8 mouse cellular contexts compared by ENCODE assay signal in the genomic region with DNA sequence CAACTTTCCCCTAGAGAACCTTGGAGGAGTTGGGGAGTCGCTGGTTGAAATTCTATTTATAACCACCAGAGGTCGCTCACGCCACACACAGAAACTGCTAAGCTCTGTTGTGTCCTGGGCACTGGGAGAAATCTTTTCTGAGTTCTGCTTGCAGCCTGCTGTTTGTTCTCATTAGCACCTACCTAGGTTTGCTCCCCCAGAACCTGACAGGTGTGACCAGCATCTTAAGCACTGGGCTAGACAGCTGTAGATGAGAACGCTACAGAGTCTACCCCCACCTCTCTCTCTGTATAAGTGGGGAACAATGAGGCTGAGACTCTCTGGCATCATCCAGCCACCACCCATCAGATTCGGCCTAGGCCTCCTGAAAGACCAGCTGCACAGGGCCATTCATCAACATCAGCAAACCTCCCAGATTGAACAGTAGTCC. TPM values are rescaled to one million over a fixed set of nuclear protein-coding genes. Genes with fewer than 3 reads are reported as not detected.
A peak's percentile ranks its signal among the peaks of the same experiment; 100 is the strongest.
DNase-seq lines count a peak whose midpoint lies in the region; ATAC-seq and TF ChIP-seq lines count a peak whose summit lies in the region.

No protein-coding gene starts in this region.

- H3K4me3 ChIP-seq in layer of hippocampus, adult 2 months = no peak overlapping the region
- no peak overlapping the region for H3K4me3 ChIP-seq in embryonic facial prominence, embryonic 11.5 days (ENCODE audit: low read depth, low read length)
- no peak overlapping the region for H3K4me3 ChIP-seq in hindbrain, embryonic 16.5 days (ENCODE audit: low read length)
- no peak overlapping the region for H3K4me3 ChIP-seq in limb, embryonic 15.5 days
- no peak overlapping the region for H3K4me3 ChIP-seq in neural tube, embryonic 14.5 days (ENCODE audit: low read depth, low read length)

- H3K9ac ChIP-seq in embryonic facial prominence, embryonic 11.5 days (replicated peaks; ENCODE audit: low read length) = no peak overlapping the region
- no peak overlapping the region for H3K9ac ChIP-seq in hindbrain, embryonic 16.5 days (ENCODE audit: low read depth, low read length)
- H3K9ac ChIP-seq in limb, embryonic 15.5 days = no peak overlapping the region
- H3K9ac ChIP-seq in neural tube, embryonic 14.5 days (replicated peaks; ENCODE audit: low read depth, low read length) = no peak overlapping the region

- WGBS in embryonic facial prominence, embryonic 11.5 days = 24% methylated on average over 5 of the region's 5 CpGs
- 1% methylated on average over 5 of the region's 5 CpGs for WGBS in hindbrain, embryonic 16.5 days
- WGBS in limb, embryonic 15.5 days = 10% methylated on average over 5 of the region's 5 CpGs
- WGBS in neural tube, embryonic 14.5 days = 3% methylated on average over 5 of the region's 5 CpGs

- peak in 1 of 2 experiments; percentile 49 for DNase-seq in layer of hippocampus, adult 2 months (ENCODE audit: low spot score in 2 of 2)
- no peak for DNase-seq in layer of hippocampus, adult 9-10 months (ENCODE audit: low spot score)
- no peak for DNase-seq in Patski (ENCODE audit: low read depth, low spot score)
- peak; percentile 69 for DNase-seq in embryonic facial prominence, embryonic 11.5 days (ENCODE audit: low spot score)
- DNase-seq in adrenal gland, adult 18-20 months (ENCODE audit: low spot score in 2 of 2) = no peak

- H3K4me1 ChIP-seq in embryonic facial prominence, embryonic 11.5 days (ENCODE audit: control insufficient read depth, insufficient read depth, low read length) = no peaks in the 10 kb centered on the region
- H3K4me1 ChIP-seq in hindbrain, embryonic 16.5 days (ENCODE audit: control insufficient read depth, insufficient read depth, low read depth, low read length) = peaks cover 2% of the 10 kb centered on the region; the same call in 1 of the 2 replicates
- H3K4me1 ChIP-seq in limb, embryonic 15.5 days = no peaks in the 10 kb centered on the region
- H3K4me1 ChIP-seq in neural tube, embryonic 14.5 days (ENCODE audit: control insufficient read depth, insufficient read depth, low read length) = no peaks in the 10 kb centered on the region

- CTCF ChIA-PET in Patski (lab: Charles Lee) = interaction anchor here (0.7 to 3.5 kb wide), 15 partner anchors 11 to 1471 kb away, joined by 3 to 26 read pairs (median 3); no protein-coding TSS in a partner anchor

- H3K27me3 ChIP-seq in Patski = peaks cover 11% of the 10 kb centered on the region
- no peaks in the 10 kb centered on the region for H3K27me3 ChIP-seq in embryonic facial prominence, embryonic 11.5 days (ENCODE audit: control insufficient read depth, insufficient read depth, low read length)
- no peaks in the 10 kb centered on the region for H3K27me3 ChIP-seq in hindbrain, embryonic 16.5 days (replicated peaks; ENCODE audit: control insufficient read depth, insufficient read depth, low read length)
- no peaks in the 10 kb centered on the region for H3K27me3 ChIP-seq in limb, embryonic 15.5 days
- no peaks in the 10 kb centered on the region for H3K27me3 ChIP-seq in neural tube, embryonic 14.5 days (ENCODE audit: control insufficient read depth, insufficient read depth, low read length)

- no peak overlapping the region for H3K4me2 ChIP-seq in embryonic facial prominence, embryonic 11.5 days (ENCODE audit: low read depth, low read length)
- no peak overlapping the region for H3K4me2 ChIP-seq in hindbrain, embryonic 16.5 days (ENCODE audit: low read length)
- no peak overlapping the region for H3K4me2 ChIP-seq in limb, embryonic 15.5 days
- H3K4me2 ChIP-seq in neural tube, embryonic 14.5 days (ENCODE audit: low read depth, low read length) = no peak overlapping the region

- H3K27ac ChIP-seq in layer of hippocampus, adult 2 months = no peak overlapping the region
- no peak overlapping the region for H3K27ac ChIP-seq in embryonic facial prominence, embryonic 11.5 days (replicated peaks; ENCODE audit: low read depth, low read length)
- peak overlapping the region; percentile 57; the same call in 1 of the 2 replicates for H3K27ac ChIP-seq in hindbrain, embryonic 16.5 days (ENCODE audit: low read depth, low read length)
- no peak overlapping the region for H3K27ac ChIP-seq in limb, embryonic 15.5 days
- H3K27ac ChIP-seq in neural tube, embryonic 14.5 days (ENCODE audit: low read depth, low read length) = no peak overlapping the region

- peak; percentile 95 for TF ChIP-seq CTCF in layer of hippocampus, adult 2 months (conservative IDR thresholded peaks at IDR 0.05)
- TF ChIP-seq CTCF in Patski (IDR thresholded peaks at IDR 0.05) = peak; percentile 79

- ATAC-seq in Patski = no peak
- ATAC-seq in embryonic facial prominence, embryonic 11.5 days (replicated peaks; ENCODE audit: insufficient number of reproducible peaks, low FRiP score, low TSS enrichment, low read depth) = peak; percentile 18; the same call in 1 of the 2 replicates
- ATAC-seq in hindbrain, embryonic 16.5 days = peak; percentile 87
- ATAC-seq in limb, embryonic 15.5 days (ENCODE audit: insufficient number of reproducible peaks, low FRiP score, low TSS enrichment, low read depth) = 0 out of 2 replicates have a peak, but pooled peaks have one; percentile 24
- peak; percentile 66 for ATAC-seq in neural tube, embryonic 14.5 days (ENCODE audit: low read depth)

- in situ Hi-C loops in Patski (cut with MboI; ENCODE audit: low pct_unique_long_range_greater_than_20kb) = no loop called here

- H3K36me3 ChIP-seq in embryonic facial prominence, embryonic 11.5 days (replicated peaks; ENCODE audit: control insufficient read depth, insufficient read depth, low read depth, low read length) = no peaks in the 10 kb centered on the region
- H3K36me3 ChIP-seq in hindbrain, embryonic 16.5 days (ENCODE audit: control insufficient read depth, insufficient read depth, low read length) = no peaks in the 10 kb centered on the region
- no peaks in the 10 kb centered on the region for H3K36me3 ChIP-seq in limb, embryonic 15.5 days
- H3K36me3 ChIP-seq in neural tube, embryonic 14.5 days (ENCODE audit: control insufficient read depth, insufficient read depth, low read length) = no peaks in the 10 kb centered on the region

- no peaks in the 10 kb centered on the region for H3K9me3 ChIP-seq in embryonic facial prominence, embryonic 11.5 days (replicated peaks; ENCODE audit: control insufficient read depth, low read length)
- no peaks in the 10 kb centered on the region for H3K9me3 ChIP-seq in hindbrain, embryonic 16.5 days (ENCODE audit: control insufficient read depth, low read length)
- no peaks in the 10 kb centered on the region for H3K9me3 ChIP-seq in limb, embryonic 15.5 days
- no peaks in the 10 kb centered on the region for H3K9me3 ChIP-seq in neural tube, embryonic 14.5 days (ENCODE audit: control insufficient read depth, low read length)

- POLR2A ChIA-PET in Patski (lab: Charles Lee) = no interaction called here

RNA-seq across cellular contexts. Expression of gene Gna12, which starts 17.1 kb away (rescaled TPM):
- total RNA-seq in layer of hippocampus, adult 2 months (2021) = 10 to 100 TPM; 78.3 to 80.5 TPM
- polyA plus RNA-seq in Patski (2021) = 80.5 TPM
- polyA plus RNA-seq in embryonic facial prominence, embryonic 11.5 days (2014; fragmentation: Nextera tagmentation; extraction: Ambion mirVana) = 26.7 and 46.8 TPM in 2 replicates
- polyA plus RNA-seq in hindbrain, embryonic 16.5 days (2015; fragmentation: Nextera tagmentation; extraction: Ambion mirVana) = 10.3 and 11.1 TPM in 2 replicates
- 19.1 and 24.3 TPM in 2 replicates for polyA plus RNA-seq in limb, embryonic 15.5 days (2015; fragmentation: Nextera tagmentation; extraction: Ambion mirVana)
- polyA plus RNA-seq in neural tube, embryonic 14.5 days (2014; fragmentation: Nextera tagmentation; extraction: Ambion mirVana) = 17.0 and 19.5 TPM in 2 replicates
- total RNA-seq in adrenal gland, adult 18-20 months (2021) = 100 to 1,000 TPM; 106 to 124 TPM
